Mouse (Mus musculus): ENCODE results near the gene Cdc42ep2.

- TF ChIP-seq CTCF (IDR thresholded peaks at IDR 0.05): no peak
- no peak for TF ChIP-seq EP300 (IDR thresholded peaks at IDR 0.05)
These were observed 52.9 kb downstream of the Cdc42ep2 start for GRCm38 (mm10) chr19:5871683-5872082.

Measured in lung, postnatal 0 days (tissue).